Mouse (Mus musculus) liver, adult 2 months (tissue): ENCODE data around the gene Rnd1.

Experiments used
- CTCF ChIP-seq: fragments of 200-500 bp; IDR thresholded peaks from 2 replicates; pipeline ENCODE4 v1.5.1; 2011; ENCODE audit warnings: low read depth, low read length, control low read depth
- POLR2A ChIP-seq: fragments of 200-500 bp; IDR thresholded peaks from 2 replicates; pipeline ENCODE4 v1.6.1; 2011; ENCODE audit warnings: low read length, control low read depth; ENCODE audit not compliant: insufficient read depth; ENCODE audit errors: extremely low read depth

GRCm38 (mm10) chr15:98640157-98640556 is 37.1 kb downstream of the Rnd1 start:
- TF ChIP-seq POLR2A (no peak), CTCF (no peak)
